Comparison of ENCODE assay signal across 31 mouse cellular contexts in genomic region chr4:64635256-64635962, GRCm38 (mm10).
DNase-seq lines count a peak whose midpoint lies in the region; TF ChIP-seq lines count a peak whose summit lies in the region.
"Had no signal": no experiment of that assay in that cellular context is flagged by ENCODE, and none has a peak within 500 bp of the region (broad histone marks: within the 10 kb centered on the region; RNA-seq: fewer than 3 reads in every experiment).

No protein-coding gene starts in this region.

- no peaks in the 10 kb centered on the region for H3K79me3 ChIP-seq in C2C12 (ENCODE audit: low read depth)

- TF ChIP-seq CTCF in C2C12 (IDR thresholded peaks at IDR 0.05; ENCODE audit: control insufficient read depth, insufficient read depth, insufficient read length) = no peak

- no peaks in the 10 kb centered on the region for H3K27me3 ChIP-seq in C2C12 (ENCODE audit: control insufficient read depth, insufficient read depth, insufficient read length)
- H3K27me3 ChIP-seq: embryonic facial prominence, embryonic 12.5 days; forebrain, embryonic 12.5 days; limb, embryonic 15.5 days; liver, embryonic 13.5 days; megakaryocyte, embryonic 14.5 days; midbrain, embryonic 13.5 days; neural tube, embryonic 15.5 days had no signal

- H3K36me3 ChIP-seq in C2C12 (ENCODE audit: control insufficient read depth, insufficient read depth) = no peaks in the 10 kb centered on the region
- H3K36me3 ChIP-seq: embryonic facial prominence, embryonic 12.5 days; forebrain, embryonic 12.5 days; limb, embryonic 15.5 days; liver, embryonic 13.5 days; midbrain, embryonic 13.5 days; neural tube, embryonic 15.5 days had no signal

- peak; percentile 13 for DNase-seq in embryo, embryonic 10 days (ENCODE audit: low spot score)
- DNase-seq in embryo, embryonic 9.5 days (ENCODE audit: extremely low spot score) = no peak
- peak; percentile 5 for DNase-seq in embryo, embryonic 11 days
- DNase-seq in mesoderm, embryonic 11.5 days (ENCODE audit: low read depth, low spot score) = peak; percentile 17
- DNase-seq in layer of hippocampus, postnatal 25 days (ENCODE audit: extremely low spot score in 1 of 2, low spot score in 1 of 2) = no peak
- DNase-seq in c-Kit-positive CD71-positive TER-119-positive erythroid progenitor cells, embryonic 14.5 days (ENCODE audit: low spot score) = no peak
- DNase-seq in spleen, postnatal 36 days (ENCODE audit: low spot score in 2 of 2) = no peak
- DNase-seq: adrenal gland, postnatal 10 days; cerebellum, adult 11 months; cerebellum, adult 9-11 months; forebrain, postnatal 0 days; gastrocnemius, postnatal 10 days; heart, postnatal 14 days; kidney, adult 8-10 months; kidney, postnatal 10 days; layer of hippocampus, adult 9-11 months; liver, embryonic 13.5 days; lung, adult 18-20 months; lung, postnatal 4 days; retina, postnatal 1 day; spleen, adult 18-20 months; thymus, adult 18-20 months; thymus, postnatal 25 days had no signal

- no peaks in the 10 kb centered on the region for H3K79me2 ChIP-seq in C2C12 (ENCODE audit: control insufficient read depth, insufficient read depth)

- no peak overlapping the region for H3ac ChIP-seq in C2C12 (ENCODE audit: control insufficient read depth, insufficient read length, low read depth)

- H3K4me3 ChIP-seq in C2C12 (ENCODE audit: insufficient read depth, poor library complexity, severe bottlenecking) = no peak overlapping the region
- H3K4me3 ChIP-seq: embryonic facial prominence, embryonic 12.5 days; erythroblast, embryonic 14.5 days; forebrain, embryonic 12.5 days; limb, embryonic 15.5 days; liver, embryonic 13.5 days; megakaryocyte, embryonic 14.5 days; midbrain, embryonic 13.5 days; neural tube, embryonic 15.5 days had no signal

TF ChIP-seq in C2C12, 6 proteins besides CTCF, POLR2A, EP300 and RAD21:
- TF ChIP-seq MYOD1 (IDR thresholded peaks at IDR 0.05; ENCODE audit: control insufficient read depth, insufficient read length, low read depth) (peak; percentile 47), CEBPB (IDR thresholded peaks at IDR 0.05; ENCODE audit: low read depth) (peak; percentile 76), MYOG (IDR thresholded peaks at IDR 0.05; ENCODE audit: control insufficient read depth, extremely low read depth, insufficient read length) (no peak), FOSL1 (IDR thresholded peaks at IDR 0.05; ENCODE audit: insufficient read depth, low read length, poor library complexity, severe bottlenecking) (peak; percentile 40), MAX (IDR thresholded peaks at IDR 0.05) (peak; percentile 48)

Comparison
In these comparisons a context has a peak if more than half of its experiments do, and no peak if none do; other contexts are left out.
1. DNase-seq: peak in embryo, embryonic 10 days (single experiment), embryo, embryonic 11 days (single experiment) and mesoderm, embryonic 11.5 days (single experiment); none in embryo, embryonic 9.5 days (single experiment), layer of hippocampus, postnatal 25 days (0 of 2), c-Kit-positive CD71-positive TER-119-positive erythroid progenitor cells, embryonic 14.5 days (single experiment) and spleen, postnatal 36 days (0 of 2).